Comparison of ENCODE assay signal across 1 mouse cellular context in genomic region chr11:106122221-106122620, GRCm38 (mm10).
TF ChIP-seq lines count a peak whose summit lies in the region.

No protein-coding gene starts in this region.

TF ChIP-seq in MEL, 35 proteins besides CTCF, POLR2A, EP300 and RAD21:
- TF ChIP-seq NELFE (IDR thresholded peaks at IDR 0.05; ENCODE audit: low read depth, low read length), result no peak
- TF ChIP-seq GATA1 (IDR thresholded peaks at IDR 0.05; ENCODE audit: low read depth, low read length), result no peak
- TF ChIP-seq GABPA (IDR thresholded peaks at IDR 0.05; ENCODE audit: low read depth, low read length), result no peak
- no peak for TF ChIP-seq MYB (IDR thresholded peaks at IDR 0.05; ENCODE audit: low read depth, low read length)
- TF ChIP-seq KAT2A (conservative IDR thresholded peaks at IDR 0.05; ENCODE audit: low read depth, low read length), result no peak
- no peak for TF ChIP-seq POLR2AphosphoS2 (IDR thresholded peaks at IDR 0.05; ENCODE audit: low read length)
- TF ChIP-seq JUND (IDR thresholded peaks at IDR 0.05; ENCODE audit: low read depth, low read length), result no peak
- no peak for TF ChIP-seq MXI1 (IDR thresholded peaks at IDR 0.05; ENCODE audit: low read depth, low read length)
- TF ChIP-seq ZKSCAN1 (IDR thresholded peaks at IDR 0.05; ENCODE audit: low read depth, low read length), result no peak
- TF ChIP-seq MAX (IDR thresholded peaks at IDR 0.05; ENCODE audit: low read length), result no peak
- TF ChIP-seq MAFK (IDR thresholded peaks at IDR 0.05; ENCODE audit: borderline replicate concordance, low read depth, low read length), result no peak
